Mouse (Mus musculus) C2C12 (cell line): Measurements from ENCODE around the gene Ankrd27.

Experiments
- CTCF ChIP-seq: IDR thresholded peaks from one replicate; pipeline ENCODE4 v1.5.1; 2011; ENCODE audit not compliant: control insufficient read depth, insufficient read depth, insufficient read length
- MAX ChIP-seq: IDR thresholded peaks from one replicate; pipeline ENCODE4 v1.6.1; 2011; ENCODE audit warnings: mild to moderate bottlenecking, control low read depth
- MYOD1 ChIP-seq: IDR thresholded peaks from one replicate; pipeline ENCODE4 v1.6.1; 2011; ENCODE audit warnings: low read depth; ENCODE audit not compliant: control insufficient read depth, insufficient read length
- USF1 ChIP-seq: IDR thresholded peaks from one replicate; pipeline ENCODE4 v1.6.1; 2011; ENCODE audit warnings: low read depth, mild to moderate bottlenecking, control low read depth, moderate library complexity

GRCm38 (mm10) chr7:35659173-35659572, 73.1 kb downstream of the Ankrd27 start:
- peak; percentile 8 for TF ChIP-seq CTCF
- no peak for TF ChIP-seq USF1
- TF ChIP-seq MAX = no peak
- no peak for TF ChIP-seq MYOD1
